Mouse (Mus musculus) adrenal gland, postnatal 10 days (tissue): ENCODE data around the gene Abce1. TPM values are rescaled to one million over a fixed set of nuclear protein-coding genes. Genes with fewer than 3 reads are reported as not detected.

Experiments used
- DNase-seq: peaks from one replicate; pipeline ENCODE4 v3.0.0; 2021; ENCODE audit warnings: mixed read lengths
- total RNA-seq, 2 experiments: library from RNA; stranded (reverse); gene quantifications; 2 replicates each; pipeline ENCODE4 v1.2.3; 2021

Abce1 gene
- total RNA-seq, 2 experiments from 2014 or later: 67.2 to 69.3 TPM

GRCm38 (mm10) chr8:79639586-79640451 is 71.7 kb downstream of the Abce1 start, which contains the start of gene Otud4:
Gene Otud4, plus strand, starts transcription at chr8:79639618.
- DNase-seq: peak; percentile 71

DNA sequence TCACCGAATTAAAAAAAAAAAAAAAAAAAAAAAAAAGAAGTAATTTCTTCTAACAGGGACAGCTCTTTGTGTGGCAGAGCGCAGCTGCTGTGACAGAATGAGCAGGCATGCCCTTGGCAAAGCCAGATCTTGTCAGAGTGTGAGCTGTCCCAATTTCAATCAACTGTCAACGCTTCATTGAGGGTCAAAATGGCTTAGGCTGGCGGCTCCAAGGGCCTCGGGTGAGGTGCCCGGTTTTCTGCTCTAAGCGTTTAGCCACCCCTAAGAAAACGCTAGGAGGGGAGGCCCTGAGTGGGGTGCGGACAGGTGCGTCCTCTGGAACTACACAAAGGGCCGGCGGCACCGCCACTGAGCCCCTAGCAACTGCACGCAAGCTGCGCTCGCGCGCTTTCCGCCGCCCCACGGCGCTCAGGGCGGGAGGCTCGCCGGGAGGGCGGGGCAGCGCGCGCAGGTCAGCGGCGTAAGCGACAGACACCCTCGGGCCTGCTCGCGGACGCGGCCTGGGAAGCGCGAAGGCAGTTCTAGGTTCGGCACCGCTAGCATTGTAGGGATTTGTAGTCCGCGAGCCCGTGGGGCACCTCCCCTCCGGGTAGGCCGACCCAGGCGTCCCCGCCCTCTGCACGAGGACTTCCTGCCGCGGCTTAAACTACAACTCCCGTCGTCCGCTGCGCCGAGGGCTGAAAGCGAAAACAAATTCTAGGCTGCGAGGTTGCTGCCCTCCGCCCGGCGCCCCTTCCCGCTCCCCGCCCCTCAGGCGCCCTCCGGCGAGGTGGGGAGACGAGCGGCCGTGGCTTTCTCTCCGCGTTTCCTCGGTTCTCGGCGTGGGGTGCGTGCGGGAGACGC is 72.6 kb downstream of the Abce1 start:
- DNase-seq: peak; percentile 97

- no peak for DNase-seq
Observed at GRCm38 (mm10) chr8:79638001-79638706, 73.4 kb downstream of the Abce1 start.

DNA sequence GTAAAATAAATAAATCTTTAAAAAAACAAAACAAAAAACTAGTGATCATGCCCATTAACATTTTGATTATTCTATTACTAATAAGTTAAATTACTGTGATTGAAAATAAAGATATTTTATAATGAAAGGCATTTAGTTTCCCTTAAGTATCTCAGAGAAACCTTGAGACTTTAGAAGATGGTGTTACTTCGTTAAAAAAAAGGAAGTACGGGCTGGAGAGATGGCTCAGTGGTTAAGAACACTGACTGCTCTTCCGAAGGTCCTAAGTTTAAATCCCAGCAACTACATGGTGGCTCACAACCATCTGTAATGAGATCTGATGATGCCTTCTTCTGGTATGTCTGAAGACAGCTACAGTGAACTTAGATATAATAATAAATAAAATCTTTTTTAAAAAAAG is 74.3 kb downstream of the Abce1 start:
- no peak for DNase-seq

GRCm38 (mm10) chr8:79636151-79636550 is 75.4 kb downstream of the Abce1 start:
- no peak for DNase-seq

DNA sequence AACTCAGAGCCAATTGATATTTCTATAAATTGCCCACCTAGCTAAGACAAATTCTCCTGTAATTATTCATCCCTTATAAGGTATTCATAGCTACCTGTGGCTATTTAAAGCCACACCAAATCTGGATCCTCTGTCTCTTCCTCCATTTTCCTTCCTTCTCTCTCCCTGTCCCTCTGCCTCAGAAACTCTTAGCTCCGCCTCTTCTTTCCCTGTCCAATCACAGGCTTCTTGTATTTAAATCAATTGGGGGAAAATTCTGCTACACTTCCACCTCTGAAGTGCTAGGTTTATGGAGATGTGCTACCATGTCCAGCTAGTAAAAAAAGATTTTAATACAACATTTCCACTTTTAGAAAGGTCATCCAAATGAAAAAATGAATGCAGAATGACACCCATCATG is 76.0 kb downstream of the Abce1 start:
- DNase-seq: no peak

Other genes starting within 250 kb of the Abce1 start
- gene Otud4, start 72.1 kb downstream of the Abce1 start, total RNA-seq: 10 to 100 TPM; 40.1 to 44.6 TPM
- 10 to 100 TPM; 11.6 to 14.6 TPM for gene Anapc10, start 80 bp upstream of the Abce1 start, total RNA-seq